Mouse (Mus musculus) embryonic facial prominence, embryonic 10.5 days (tissue): ENCODE measurements around the gene Ccdc137. TPM values are rescaled to one million over a fixed set of nuclear protein-coding genes. Genes with fewer than 3 reads are reported as not detected.
A peak's percentile ranks its signal among the peaks of the same experiment; 100 is the strongest.

ENCODE experiments used
- DNase-seq: peaks from one replicate; pipeline ENCODE4 v3.0.0-alpha.2; 2017; ENCODE audit warnings: low spot score
- H3K27ac ChIP-seq: fragments of 300-500 bp; sonication (generic); replicated peaks from 2 replicates; pipeline ENCODE4 v1.5.1; 2016; ENCODE audit warnings: mild to moderate bottlenecking
- H3K27me3 ChIP-seq: fragments of 300-500 bp; sonication (generic); replicated peaks from 2 replicates; pipeline ENCODE4 v1.6.1; 2016; ENCODE audit warnings: low read depth, mild to moderate bottlenecking; ENCODE audit not compliant: poor library complexity, severe bottlenecking
- H3K36me3 ChIP-seq: fragments of 300-500 bp; sonication (generic); replicated peaks from 2 replicates; pipeline ENCODE4 v1.6.1; 2016; ENCODE audit warnings: mild to moderate bottlenecking, moderate library complexity
- H3K4me1 ChIP-seq: fragments of 300-500 bp; sonication (generic); 2 replicates; pipeline ENCODE4 v1.6.1; 2016
- H3K4me3 ChIP-seq: fragments of 300-500 bp; sonication (generic); 2 replicates; pipeline ENCODE4 v1.5.1; 2016; ENCODE audit warnings: mild to moderate bottlenecking, moderate library complexity
- H3K9me3 ChIP-seq: fragments of 300-500 bp; sonication (generic); 2 replicates; pipeline ENCODE4 v1.6.1; 2016; ENCODE audit warnings: mild to moderate bottlenecking
- WGBS: fragments of 180-500 bp; shearing (Covaris S2); methylation state at CpG from one replicate; pipeline ENCODE4 v1.1.7; 2016; 5-methylcytosine and 5-hydroxymethylcytosine counted together
- polyA plus RNA-seq: library from polyadenylated mRNA; unstranded; fragments of >200 nt; fragmentation: Nextera tagmentation; extraction: Ambion mirVana; gene quantifications from 2 replicates; pipeline ENCODE4 v1.2.1, GENCODE M21; 2016

Ccdc137 gene
- polyA plus RNA-seq, 1 experiment from 2014 or later, result 50.7 TPM

- Histone ChIP-seq H3K27me3 (0 out of 2 replicates have a peak, but pooled peaks cover 4% of the 10 kb centered on the region), H3K4me1 (peaks cover 23% of the 10 kb centered on the region), H3K4me3 (no peak overlapping the region), H3K9me3 (no peaks in the 10 kb centered on the region), H3K27ac (no peak overlapping the region), H3K36me3 (no peaks in the 10 kb centered on the region)
- DNase-seq, result peak; percentile 7
- WGBS, result 86% methylated on average over 13 of the region's 13 CpGs
Observed at GRCm38 (mm10) chr11:120507611-120508289, 49.8 kb downstream of the Ccdc137 start.

- 92% methylated on average over 9 of the region's 9 CpGs for WGBS
- no peak overlapping the region for H3K27ac ChIP-seq
Observed at GRCm38 (mm10) chr11:120508290-120508870, 50.5 kb downstream of the Ccdc137 start.

GRCm38 (mm10) chr11:120509940-120510339 is 52.0 kb downstream of the Ccdc137 start:
- 27% methylated on average over 4 of the region's 4 CpGs for WGBS
- H3K36me3 ChIP-seq, result no peaks in the 10 kb centered on the region
- DNase-seq, result peak; percentile 10
- no peaks in the 10 kb centered on the region for H3K9me3 ChIP-seq
- H3K4me1 ChIP-seq, result peaks cover 29% of the 10 kb centered on the region
- 0 out of 2 replicates have a peak, but pooled peaks cover 4% of the 10 kb centered on the region for H3K27me3 ChIP-seq
- no peak overlapping the region for H3K27ac ChIP-seq
- H3K4me3 ChIP-seq, result peak overlapping the region; percentile 48

More at GRCm38 (mm10) chr11:120508290-120508870, 50.5 kb downstream of the Ccdc137 start:
- peaks cover 29% of the 10 kb centered on the region for H3K4me1 ChIP-seq
- no peaks in the 10 kb centered on the region for H3K9me3 ChIP-seq
- H3K27me3 ChIP-seq, result 0 out of 2 replicates have a peak, but pooled peaks cover 4% of the 10 kb centered on the region
- H3K4me3 ChIP-seq, result no peak overlapping the region
- H3K36me3 ChIP-seq, result no peaks in the 10 kb centered on the region
- DNase-seq, result peak; percentile 7

GRCm38 (mm10) chr11:120510375-120511030 is 52.6 kb downstream of the Ccdc137 start:
- Histone ChIP-seq H3K4me1 (peaks cover 29% of the 10 kb centered on the region), H3K36me3 (no peaks in the 10 kb centered on the region), H3K4me3 (peak overlapping the region; percentile 48), H3K9me3 (no peaks in the 10 kb centered on the region), H3K27me3 (0 out of 2 replicates have a peak, but pooled peaks cover 4% of the 10 kb centered on the region), H3K27ac (peak overlapping the region; percentile 78)
- WGBS, result 4% methylated on average over 16 of the region's 16 CpGs
- DNase-seq, result peak; percentile 39

GRCm38 (mm10) chr11:120512790-120513453 is 55.0 kb downstream of the Ccdc137 start:
- Histone ChIP-seq H3K4me1 (peaks cover 29% of the 10 kb centered on the region), H3K4me3 (no peak overlapping the region), H3K27ac (no peak overlapping the region), H3K36me3 (no peaks in the 10 kb centered on the region), H3K9me3 (no peaks in the 10 kb centered on the region), H3K27me3 (0 out of 2 replicates have a peak, but pooled peaks cover 4% of the 10 kb centered on the region)
- DNase-seq, result no peak
- 44% methylated on average over 6 of the region's 6 CpGs for WGBS

Other genes starting within 250 kb of the Ccdc137 start
- gene Bahcc1, start 225.2 kb upstream of the Ccdc137 start, polyA plus RNA-seq, result 18.0 and 18.4 TPM in 2 replicates
- gene Actg1, start 109.6 kb upstream of the Ccdc137 start, polyA plus RNA-seq, result 3,067 and 3,150 TPM in 2 replicates
- 0.10 and 0.19 TPM in 2 replicates for gene Fscn2, start 96.6 kb upstream of the Ccdc137 start, polyA plus RNA-seq
- gene Faap100, start 79.4 kb upstream of the Ccdc137 start, polyA plus RNA-seq, result 38.3 and 39.0 TPM in 2 replicates
- 45.3 and 51.9 TPM in 2 replicates for gene Nploc4, start 20.4 kb upstream of the Ccdc137 start, polyA plus RNA-seq
- 0.69 and 1.5 TPM in 2 replicates for gene Tspan10, start 15.5 kb upstream of the Ccdc137 start, polyA plus RNA-seq
- 0.44 and 0.67 TPM in 2 replicates for gene Pde6g, start 4.6 kb upstream of the Ccdc137 start, polyA plus RNA-seq
- 8.5 and 12.8 TPM in 2 replicates for gene Oxld1, start within 50 bp of the Ccdc137 start, polyA plus RNA-seq
- 55.9 and 66.9 TPM in 2 replicates for gene Arl16, start 9.5 kb downstream of the Ccdc137 start, polyA plus RNA-seq
- 206 and 216 TPM in 2 replicates for gene Mrpl12, start 26.5 kb downstream of the Ccdc137 start, polyA plus RNA-seq
- gene Slc25a10, start 33.7 kb downstream of the Ccdc137 start, polyA plus RNA-seq, result 68.6 and 69.4 TPM in 2 replicates
- gene Gcgr, start 72.6 kb downstream of the Ccdc137 start, polyA plus RNA-seq, result 0.33 and 0.62 TPM in 2 replicates
- gene Mcrip1, start 91.6 kb downstream of the Ccdc137 start, polyA plus RNA-seq, result 201 and 221 TPM in 2 replicates
- gene Ppp1r27, start 93.0 kb downstream of the Ccdc137 start, polyA plus RNA-seq, result not detected in 2 replicates
- gene P4hb, start 115.1 kb downstream of the Ccdc137 start, polyA plus RNA-seq, result 556 and 565 TPM in 2 replicates
- 735 and 777 TPM in 2 replicates for gene Arhgdia, start 123.5 kb downstream of the Ccdc137 start, polyA plus RNA-seq
- gene Alyref, start 140.2 kb downstream of the Ccdc137 start, polyA plus RNA-seq, result 620 and 640 TPM in 2 replicates
- 192 and 198 TPM in 2 replicates for gene Anapc11, start 140.3 kb downstream of the Ccdc137 start, polyA plus RNA-seq
- gene Npb, start 150.4 kb downstream of the Ccdc137 start, polyA plus RNA-seq, result not detected in 2 replicates
- gene Pcyt2, start 159.8 kb downstream of the Ccdc137 start, polyA plus RNA-seq, result 142 and 145 TPM in 2 replicates
- 27.7 and 29.5 TPM in 2 replicates for gene Sirt7, start 167.1 kb downstream of the Ccdc137 start, polyA plus RNA-seq
- gene Mafg, start 175.5 kb downstream of the Ccdc137 start, polyA plus RNA-seq, result 24.2 and 25.1 TPM in 2 replicates
- 32.7 and 33.7 TPM in 2 replicates for gene Pycr1, start 185.7 kb downstream of the Ccdc137 start, polyA plus RNA-seq
- gene Myadml2, start 190.0 kb downstream of the Ccdc137 start, polyA plus RNA-seq, result not detected in 2 replicates
- gene Notum, start 203.1 kb downstream of the Ccdc137 start, polyA plus RNA-seq, result 4.4 and 4.8 TPM in 2 replicates
- 151 and 155 TPM in 2 replicates for gene Aspscr1, start 214.9 kb downstream of the Ccdc137 start, polyA plus RNA-seq